Comparison of ENCODE assay signal across 22 mouse cellular contexts in genomic region chr10:48433287-48433686, GRCm38 (mm10).
"Had no signal": no experiment of that assay in that cellular context is flagged by ENCODE, and none has a peak within 500 bp of the region (broad histone marks: within the 10 kb centered on the region; RNA-seq: fewer than 3 reads in every experiment).

No protein-coding gene starts in this region.

- H3K9ac ChIP-seq: limb, embryonic 13.5 days; liver, embryonic 12.5 days; liver, embryonic 15.5 days; lung, embryonic 15.5 days; neural tube, embryonic 12.5 days; neural tube, embryonic 15.5 days had no signal

- H3K27ac ChIP-seq: limb, embryonic 10.5 days; limb, embryonic 13.5 days; liver, embryonic 12.5 days; liver, embryonic 15.5 days; lung, embryonic 15.5 days; neural tube, embryonic 12.5 days; neural tube, embryonic 15.5 days had no signal

- ATAC-seq: liver, embryonic 12.5 days had no signal

- H3K36me3 ChIP-seq: limb, embryonic 10.5 days; limb, embryonic 13.5 days; liver, embryonic 12.5 days; liver, embryonic 15.5 days; lung, embryonic 15.5 days; neural tube, embryonic 12.5 days; neural tube, embryonic 15.5 days had no signal

- H3K4me3 ChIP-seq: limb, embryonic 10.5 days; limb, embryonic 13.5 days; liver, embryonic 12.5 days; liver, embryonic 15.5 days; lung, embryonic 15.5 days; neural tube, embryonic 12.5 days; neural tube, embryonic 15.5 days had no signal

- H3K4me2 ChIP-seq: limb, embryonic 13.5 days; liver, embryonic 12.5 days; liver, embryonic 15.5 days; lung, embryonic 15.5 days; midbrain, embryonic 11.5 days; neural tube, embryonic 12.5 days; neural tube, embryonic 15.5 days had no signal

- DNase-seq: kidney, adult 8-10 months; kidney, postnatal 14 days; kidney, postnatal 4 days; layer of hippocampus, adult 9-11 months; liver; lung, adult 18-20 months; lung, postnatal 10 days; lung, postnatal 36 days; midbrain, embryonic 14.5 days; right cerebral cortex, adult 18-20 months; right cerebral cortex, postnatal 14 days; right cerebral cortex, postnatal 4 days; thymus, adult 18-20 months; thymus, postnatal 36 days had no signal

- H3K9me3 ChIP-seq: limb, embryonic 10.5 days; limb, embryonic 13.5 days; liver, embryonic 15.5 days; lung, embryonic 15.5 days; neural tube, embryonic 12.5 days; neural tube, embryonic 15.5 days had no signal

- H3K27me3 ChIP-seq: limb, embryonic 13.5 days; liver, embryonic 12.5 days; liver, embryonic 15.5 days; lung, embryonic 15.5 days; neural tube, embryonic 12.5 days; neural tube, embryonic 15.5 days had no signal

- H3K4me1 ChIP-seq: limb, embryonic 10.5 days; limb, embryonic 13.5 days; liver, embryonic 12.5 days; liver, embryonic 15.5 days; lung, embryonic 15.5 days; neural tube, embryonic 12.5 days; neural tube, embryonic 15.5 days had no signal
